Mouse (Mus musculus) limb, embryonic 15.5 days (tissue): ENCODE measurements around the gene Gm5105. TPM values are rescaled to one million over a fixed set of nuclear protein-coding genes. Genes with fewer than 3 reads are reported as not detected.

Experiments used
- ATAC-seq: fragments of 200-750 bp; cut with Nextera tagmentation; 2 replicates; pipeline ENCODE4 v1.8.0; 2017; ENCODE audit warnings: low read depth, moderate TSS enrichment; ENCODE audit not compliant: insufficient number of reproducible peaks, low FRiP score, low TSS enrichment
- H3K27ac ChIP-seq: fragments of 300-500 bp; sonication (generic); 2 replicates; pipeline ENCODE4 v1.5.1; 2015; ENCODE audit warnings: moderate library complexity, mild to moderate bottlenecking, inconsistent platforms
- H3K27me3 ChIP-seq: fragments of 300-500 bp; sonication (generic); 2 replicates; pipeline ENCODE4 v1.6.1; 2015; ENCODE audit warnings: inconsistent platforms
- H3K36me3 ChIP-seq: fragments of 300-500 bp; sonication (generic); 2 replicates; pipeline ENCODE4 v1.6.1; 2015; ENCODE audit warnings: inconsistent platforms
- H3K4me1 ChIP-seq: fragments of 300-500 bp; sonication (generic); 2 replicates; pipeline ENCODE4 v1.6.1; 2015; ENCODE audit warnings: inconsistent platforms
- H3K4me2 ChIP-seq: fragments of 300-500 bp; sonication (generic); 2 replicates; pipeline ENCODE4 v1.6.1; 2015; ENCODE audit warnings: mild to moderate bottlenecking, inconsistent platforms
- H3K4me3 ChIP-seq: fragments of 300-500 bp; sonication (generic); 2 replicates; pipeline ENCODE4 v1.5.1; 2015; ENCODE audit warnings: mild to moderate bottlenecking, inconsistent platforms
- H3K9ac ChIP-seq: fragments of 300-500 bp; sonication (generic); 2 replicates; pipeline ENCODE4 v1.6.1; 2015; ENCODE audit warnings: inconsistent platforms
- H3K9me3 ChIP-seq: fragments of 300-500 bp; sonication (generic); 2 replicates; pipeline ENCODE4 v1.6.1; 2016; ENCODE audit warnings: inconsistent platforms
- WGBS: fragments of 180-500 bp; shearing (Covaris S2); methylation state at CpG from one replicate; pipeline ENCODE4 v1.1.7; 2015; 5-methylcytosine and 5-hydroxymethylcytosine counted together
- polyA plus RNA-seq: library from polyadenylated mRNA; unstranded; fragments of >200 nt; fragmentation: Nextera tagmentation; extraction: Ambion mirVana; gene quantifications from 2 replicates; pipeline ENCODE4 v1.2.1, GENCODE M21; 2015

The Gm5105 gene
- polyA plus RNA-seq = 0.26 and 0.32 TPM in 2 replicates

DNA sequence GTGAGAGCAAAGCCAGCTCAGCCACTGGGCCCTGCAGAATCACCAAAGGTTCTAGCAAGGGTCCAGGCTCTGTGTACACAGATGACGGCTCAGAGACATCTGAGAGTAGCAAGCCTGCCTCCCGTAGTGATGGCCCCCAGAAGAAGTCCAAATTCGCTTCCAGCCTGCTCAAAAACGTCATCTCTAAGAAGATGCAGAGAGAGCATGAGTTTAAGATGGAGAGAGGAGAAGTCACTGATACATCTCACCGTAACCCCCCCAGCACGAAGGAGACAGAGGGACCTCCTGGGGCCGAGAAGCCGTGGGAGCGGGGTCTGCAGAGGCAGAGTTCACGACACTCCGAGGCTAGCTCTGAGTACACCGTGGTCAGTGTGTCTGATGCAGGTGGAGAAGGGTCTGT, at the start of gene Gm5105:
Gene Gm5105, minus strand, starts transcription at position 101 of the 400 bp plus-strand sequence.
- Histone ChIP-seq H3K4me2 (0 out of 2 replicates have a peak within 1 kb of the TSS, but pooled peaks have one; percentile 1), H3K27ac (peak within 1 kb of the TSS; percentile 13; the same call in 1 of the 2 replicates), H3K9ac (no peak within 1 kb of the TSS), H3K4me3 (peak within 1 kb of the TSS; percentile 17), H3K36me3 (no peaks in the 10 kb centered on the region), H3K27me3 (no peaks in the 10 kb centered on the region), H3K4me1 (peaks cover 25% of the 10 kb centered on the region), H3K9me3 (no peaks in the 10 kb centered on the region)
- no peak for ATAC-seq
- WGBS = 90% methylated on average over 12 of the region's 12 CpGs

DNA sequence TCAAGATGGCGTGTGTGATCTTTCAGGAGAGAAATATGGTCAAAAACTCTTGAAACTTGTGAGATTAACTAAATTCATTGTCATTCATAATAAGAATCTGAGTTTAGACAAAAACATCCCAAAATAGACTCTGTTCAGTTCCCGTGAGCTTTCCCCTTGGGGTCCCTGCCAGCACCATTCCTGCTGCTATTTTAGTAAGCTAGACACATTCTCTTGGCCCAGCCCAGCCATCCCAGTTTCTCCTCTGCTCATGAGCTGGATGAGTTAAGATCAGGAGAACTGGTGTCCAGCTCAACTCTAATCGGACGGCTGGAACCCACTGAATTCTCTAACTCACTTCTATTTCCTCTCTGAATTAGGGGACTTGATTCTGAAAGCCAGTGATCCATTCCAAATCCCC, 49.7 kb upstream of the Gm5105 start:
- WGBS = 94% methylated on average over 4 of the region's 4 CpGs
- Histone ChIP-seq H3K4me2 (no peak overlapping the region), H3K4me3 (no peak overlapping the region), H3K9me3 (no peaks in the 10 kb centered on the region), H3K9ac (no peak overlapping the region), H3K27me3 (no peaks in the 10 kb centered on the region), H3K4me1 (no peaks in the 10 kb centered on the region), H3K36me3 (no peaks in the 10 kb centered on the region), H3K27ac (no peak overlapping the region)
- no peak for ATAC-seq

DNA sequence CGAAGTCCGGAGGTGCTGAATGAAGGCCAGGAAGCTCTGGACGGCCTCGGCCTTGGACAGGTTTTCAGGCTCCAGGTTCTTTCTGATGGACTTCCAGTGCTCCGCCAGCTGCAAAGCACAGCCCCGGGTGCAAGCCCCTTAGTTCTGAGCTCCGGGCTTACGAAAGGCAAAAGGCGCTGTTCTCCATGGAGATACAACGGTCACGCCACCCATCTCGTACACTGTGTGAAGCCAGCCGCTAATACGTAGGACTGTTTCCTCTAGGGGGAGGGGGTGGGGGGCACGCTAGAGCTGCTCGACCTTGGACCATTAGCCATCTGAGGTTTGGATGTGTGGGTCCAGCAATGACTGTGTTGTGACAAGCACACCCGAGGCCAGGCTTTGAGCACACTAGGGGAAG, 46.9 kb upstream of the Gm5105 start:
- H3K4me3 ChIP-seq = no peak overlapping the region

DNA sequence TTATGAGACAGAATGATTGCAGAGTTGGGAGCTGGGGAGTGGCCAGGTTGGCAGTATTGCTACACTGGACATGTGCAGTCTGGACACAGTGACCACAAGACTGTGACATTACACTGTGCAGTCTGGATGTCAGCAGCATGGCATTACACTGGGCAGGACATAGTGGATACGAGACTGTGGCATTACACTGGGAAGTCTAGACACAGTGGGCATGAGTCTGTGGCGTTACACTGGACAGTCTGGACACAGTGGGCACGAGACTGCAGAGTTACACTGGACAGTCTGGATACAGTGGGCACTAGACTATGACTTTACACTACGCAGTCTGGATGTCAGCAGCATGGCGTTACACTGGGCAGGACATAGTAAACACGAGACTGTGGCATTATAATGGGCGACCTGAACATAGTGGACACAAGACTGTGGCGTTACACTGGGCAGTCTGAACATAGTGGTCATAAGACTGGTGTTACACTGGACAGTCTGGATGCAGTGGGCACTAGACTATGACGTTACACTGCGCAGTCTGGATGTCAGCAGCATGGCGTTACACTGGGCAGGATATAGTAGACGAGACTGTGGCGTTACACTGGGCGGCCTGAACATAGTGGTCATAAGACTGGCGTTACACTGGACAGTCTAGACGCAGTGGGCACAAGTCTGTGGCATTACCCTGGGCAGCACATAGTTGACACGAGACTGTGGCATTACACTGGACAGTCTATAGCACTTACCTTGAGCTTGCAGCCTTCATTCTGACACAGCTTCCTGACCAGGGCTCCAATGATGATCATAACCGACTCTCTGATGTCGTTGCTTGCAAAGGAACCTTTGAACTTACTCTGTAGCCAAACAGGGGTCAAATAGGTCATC, 44.0 kb upstream of the Gm5105 start:
- Histone ChIP-seq H3K27ac (no peak overlapping the region), H3K9ac (no peak overlapping the region), H3K4me2 (no peak overlapping the region), H3K4me1 (no peaks in the 10 kb centered on the region), H3K9me3 (no peaks in the 10 kb centered on the region), H3K4me3 (no peak overlapping the region), H3K36me3 (no peaks in the 10 kb centered on the region), H3K27me3 (no peaks in the 10 kb centered on the region)
- 0 out of 2 replicates have a peak, but pooled peaks have one; percentile 55 for ATAC-seq
- 91% methylated on average over 19 of the region's 19 CpGs for WGBS

More for the DNA sequence above, 46.9 kb upstream of the Gm5105 start:
- Histone ChIP-seq H3K27me3 (no peaks in the 10 kb centered on the region), H3K36me3 (no peaks in the 10 kb centered on the region), H3K9me3 (no peaks in the 10 kb centered on the region), H3K4me1 (no peaks in the 10 kb centered on the region), H3K4me2 (no peak overlapping the region), H3K9ac (no peak overlapping the region), H3K27ac (no peak overlapping the region)
- ATAC-seq = no peak
- WGBS = 82% methylated on average over 17 of the region's 17 CpGs

DNA sequence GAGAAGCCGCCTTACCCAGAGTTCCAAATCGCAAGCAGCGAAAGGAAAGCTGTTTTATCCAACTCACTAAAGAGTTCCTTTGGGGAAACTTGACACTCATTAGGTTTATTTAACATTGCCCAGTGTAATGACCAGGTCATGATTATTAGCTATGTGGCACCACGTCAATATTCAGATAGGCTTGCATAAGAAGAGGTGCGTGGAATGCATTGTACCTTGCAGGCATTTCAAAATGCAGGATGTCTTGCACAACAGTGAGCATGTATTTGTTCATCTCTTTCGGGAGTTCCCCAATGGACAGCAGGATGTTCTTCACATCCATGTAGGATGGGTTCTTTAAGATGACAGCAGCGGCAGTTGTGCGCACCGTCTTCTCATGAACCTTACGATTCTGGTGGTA, 39.7 kb upstream of the Gm5105 start:
- Histone ChIP-seq H3K9ac (no peak overlapping the region), H3K4me1 (no peaks in the 10 kb centered on the region), H3K4me2 (no peak overlapping the region), H3K27ac (no peak overlapping the region), H3K27me3 (no peaks in the 10 kb centered on the region), H3K4me3 (no peak overlapping the region), H3K9me3 (no peaks in the 10 kb centered on the region), H3K36me3 (no peaks in the 10 kb centered on the region)
- ATAC-seq = no peak
- 89% methylated on average over 10 of the region's 10 CpGs for WGBS

DNA sequence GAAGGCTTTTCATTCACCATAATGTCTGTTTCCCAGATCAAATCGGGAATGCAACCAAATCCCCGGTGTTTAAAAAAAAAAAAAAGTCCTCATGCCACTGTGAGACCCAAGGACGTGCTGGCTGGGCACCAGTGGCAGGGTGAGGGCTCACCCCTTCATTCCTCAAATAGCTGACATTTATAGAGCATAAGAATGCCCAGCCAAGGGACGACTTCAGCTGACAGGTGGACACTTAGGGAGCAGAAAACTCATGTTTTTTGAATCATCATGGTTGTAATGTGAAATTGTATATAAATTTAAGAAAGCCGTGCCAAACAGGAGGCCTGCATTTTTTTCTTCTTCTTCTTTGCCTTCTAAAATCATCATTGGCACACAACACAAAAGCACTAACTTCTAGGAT, 37.9 kb upstream of the Gm5105 start:
- Histone ChIP-seq H3K9me3 (no peaks in the 10 kb centered on the region), H3K36me3 (no peaks in the 10 kb centered on the region), H3K27ac (no peak overlapping the region), H3K27me3 (no peaks in the 10 kb centered on the region), H3K4me1 (no peaks in the 10 kb centered on the region), H3K9ac (no peak overlapping the region), H3K4me2 (no peak overlapping the region), H3K4me3 (no peak overlapping the region)
- 61% methylated on average over 5 of the region's 5 CpGs for WGBS
- no peak for ATAC-seq

DNA sequence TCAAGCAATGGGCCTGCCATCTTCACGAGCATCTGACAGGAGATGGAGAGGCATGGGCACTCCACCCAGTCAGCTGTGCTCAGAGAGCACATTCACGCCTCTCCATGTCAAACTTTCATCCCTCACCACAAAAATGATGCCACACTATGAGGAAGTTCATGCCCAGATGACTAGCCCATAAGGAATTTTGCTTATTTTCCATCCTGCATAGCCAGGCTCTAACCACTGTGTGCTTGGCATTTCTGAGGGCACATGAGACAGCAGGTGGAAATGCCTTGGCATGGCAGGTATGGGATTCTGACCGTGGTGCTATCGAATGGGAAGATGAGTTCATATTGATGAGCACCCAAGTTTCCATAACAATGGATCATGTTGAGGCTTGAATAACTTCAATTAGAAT, 36.5 kb upstream of the Gm5105 start:
- no peaks in the 10 kb centered on the region for H3K36me3 ChIP-seq
- H3K27me3 ChIP-seq = no peaks in the 10 kb centered on the region
- 88% methylated on average over 4 of the region's 4 CpGs for WGBS
- H3K9me3 ChIP-seq = no peaks in the 10 kb centered on the region
- H3K4me1 ChIP-seq = no peaks in the 10 kb centered on the region
- H3K4me2 ChIP-seq = no peak overlapping the region
- ATAC-seq = no peak
- H3K27ac ChIP-seq = no peak overlapping the region
- no peak overlapping the region for H3K9ac ChIP-seq
- no peak overlapping the region for H3K4me3 ChIP-seq

DNA sequence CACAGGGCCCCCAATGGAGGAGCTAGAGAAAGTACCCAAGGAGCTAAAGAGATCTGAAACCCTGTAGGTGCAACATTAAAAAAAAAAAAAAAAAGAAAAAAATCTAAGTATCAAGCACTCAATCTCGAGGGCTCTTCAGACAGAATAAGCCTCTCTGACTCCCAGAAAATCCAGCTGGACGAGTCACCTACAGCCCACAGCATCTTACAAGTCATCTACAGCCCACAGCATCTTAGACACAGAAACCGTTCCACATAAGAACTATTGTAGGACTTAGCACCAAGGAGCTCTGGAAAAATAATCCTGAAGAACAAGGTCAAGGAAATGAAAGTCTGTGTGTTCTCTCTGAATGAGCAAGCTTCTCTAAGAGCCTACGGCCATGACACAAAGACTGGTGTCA, 34.7 kb upstream of the Gm5105 start:
- no peaks in the 10 kb centered on the region for H3K36me3 ChIP-seq
- WGBS = 88% methylated on average over 4 of the region's 4 CpGs
- H3K9ac ChIP-seq = no peak overlapping the region
- no peak overlapping the region for H3K27ac ChIP-seq
- H3K9me3 ChIP-seq = no peaks in the 10 kb centered on the region
- no peak for ATAC-seq
- no peak overlapping the region for H3K4me2 ChIP-seq
- H3K4me3 ChIP-seq = no peak overlapping the region
- no peaks in the 10 kb centered on the region for H3K4me1 ChIP-seq
- H3K27me3 ChIP-seq = no peaks in the 10 kb centered on the region

DNA sequence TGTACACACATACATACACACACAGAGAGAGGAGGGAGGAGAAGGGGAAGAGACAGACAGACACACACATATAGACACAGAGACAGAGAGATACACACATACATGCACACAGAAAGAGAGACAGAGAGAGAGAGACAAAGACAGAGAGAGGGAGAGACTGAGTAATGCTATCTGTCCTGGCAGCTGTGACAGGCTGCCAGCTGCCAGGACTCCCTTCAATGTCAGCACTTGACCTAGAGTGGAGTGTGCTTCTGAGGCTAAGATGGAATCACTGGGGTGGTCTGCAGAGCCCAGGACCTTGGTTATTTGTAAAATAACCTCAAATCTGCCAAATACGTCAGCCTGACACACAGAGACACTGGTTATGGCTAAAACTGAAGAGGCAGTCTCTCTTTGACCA, 30.5 kb upstream of the Gm5105 start:
- H3K4me1 ChIP-seq = no peaks in the 10 kb centered on the region; the same call in 1 of the 2 replicates
- no peak overlapping the region for H3K9ac ChIP-seq
- H3K9me3 ChIP-seq = no peaks in the 10 kb centered on the region
- no peaks in the 10 kb centered on the region for H3K36me3 ChIP-seq
- ATAC-seq = no peak
- no peak overlapping the region for H3K4me2 ChIP-seq
- H3K27me3 ChIP-seq = no peaks in the 10 kb centered on the region
- WGBS = 73% methylated on average over 1 of the region's 1 CpGs
- H3K4me3 ChIP-seq = no peak overlapping the region
- H3K27ac ChIP-seq = no peak overlapping the region

DNA sequence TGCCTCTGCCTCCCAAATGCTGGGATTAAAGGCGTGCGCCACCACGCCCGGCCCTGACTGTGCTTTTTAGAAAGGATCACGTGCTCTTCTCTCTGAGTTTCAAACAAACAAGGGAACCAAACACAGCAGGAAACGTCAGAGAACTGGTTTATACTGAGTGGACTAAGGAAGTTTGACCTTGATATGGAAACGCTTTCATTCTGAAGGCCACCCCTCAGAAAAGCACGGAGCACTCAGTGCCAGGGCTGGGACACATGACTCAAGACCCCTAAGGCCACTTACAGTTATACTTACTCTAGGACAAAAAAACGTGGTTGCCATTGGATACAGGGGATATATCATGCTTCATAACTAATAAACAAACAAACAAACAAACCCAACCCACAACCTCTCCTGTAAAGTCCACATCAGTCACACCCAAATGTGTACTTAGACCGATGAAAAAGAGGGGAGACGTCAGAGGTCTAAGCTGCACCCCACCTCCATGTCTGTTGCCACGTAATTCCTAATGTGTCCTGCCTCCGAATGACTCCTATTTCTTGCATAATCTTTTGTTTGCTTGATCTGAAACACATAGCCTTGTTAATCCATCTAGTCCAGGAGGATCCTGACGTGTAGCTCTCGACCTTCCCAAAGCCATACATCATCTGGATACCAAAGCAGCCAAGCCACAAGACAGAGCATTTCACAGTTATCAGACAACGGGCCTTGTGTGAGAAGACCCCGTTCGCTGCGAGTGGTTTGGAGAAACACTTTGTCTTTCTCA, 29.3 kb upstream of the Gm5105 start:
- no peaks in the 10 kb centered on the region for H3K9me3 ChIP-seq
- 88% methylated on average over 19 of the region's 19 CpGs for WGBS
- H3K9ac ChIP-seq = no peak overlapping the region
- no peaks in the 10 kb centered on the region for H3K36me3 ChIP-seq
- ATAC-seq = no peak
- H3K27me3 ChIP-seq = no peaks in the 10 kb centered on the region
- no peak overlapping the region for H3K27ac ChIP-seq
- H3K4me1 ChIP-seq = no peaks in the 10 kb centered on the region; the same call in 1 of the 2 replicates
- no peak overlapping the region for H3K4me3 ChIP-seq
- H3K4me2 ChIP-seq = no peak overlapping the region

DNA sequence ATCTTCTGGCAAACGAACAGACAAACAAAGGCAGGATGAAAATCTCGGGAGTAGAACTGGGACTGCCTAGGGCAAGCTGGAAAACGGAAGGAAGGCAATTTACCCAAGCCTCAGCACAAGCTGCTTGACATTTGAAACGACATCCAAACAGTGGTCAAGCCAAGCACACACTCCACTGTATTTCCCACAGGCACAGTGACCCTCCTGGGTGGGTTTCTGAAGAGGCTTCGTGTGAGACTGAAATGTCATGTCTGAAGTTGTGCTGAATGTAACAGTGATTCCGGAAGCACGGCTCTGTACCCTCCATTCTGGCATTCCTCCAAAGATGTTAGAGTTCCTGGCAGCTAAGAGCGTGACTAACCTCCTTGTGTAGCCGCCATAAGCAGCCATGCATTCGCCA, 28.5 kb upstream of the Gm5105 start:
- no peak overlapping the region for H3K4me2 ChIP-seq
- WGBS = 66% methylated on average over 10 of the region's 10 CpGs

DNA sequence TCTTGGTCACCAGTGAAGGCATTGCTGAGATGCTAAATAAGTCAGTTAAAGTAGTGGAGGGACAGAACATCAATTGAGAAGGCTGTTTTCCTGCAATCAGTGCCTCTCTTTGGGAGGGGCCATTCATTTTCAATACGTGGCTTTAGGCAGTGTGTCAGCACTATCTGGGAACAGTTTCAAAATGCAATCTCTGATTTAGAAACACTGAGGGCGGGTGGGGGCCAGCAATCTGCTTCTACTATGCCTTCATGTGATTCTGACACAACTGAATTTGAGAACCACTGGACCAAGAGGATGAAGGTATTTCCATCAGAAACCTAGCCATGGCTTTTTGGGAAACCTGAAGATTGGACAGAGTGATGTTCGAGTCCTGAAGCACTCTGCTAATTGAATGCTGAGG, 28.1 kb upstream of the Gm5105 start:
- H3K9ac ChIP-seq = no peak overlapping the region
- H3K27me3 ChIP-seq = no peaks in the 10 kb centered on the region
- no peak overlapping the region for H3K4me3 ChIP-seq
- H3K27ac ChIP-seq = no peak overlapping the region
- H3K4me2 ChIP-seq = no peak overlapping the region
- 70% methylated on average over 3 of the region's 3 CpGs for WGBS
- no peaks in the 10 kb centered on the region for H3K9me3 ChIP-seq
- no peaks in the 10 kb centered on the region; the same call in 1 of the 2 replicates for H3K4me1 ChIP-seq
- H3K36me3 ChIP-seq = no peaks in the 10 kb centered on the region
- no peak for ATAC-seq

More for the DNA sequence above, 28.5 kb upstream of the Gm5105 start:
- Histone ChIP-seq H3K36me3 (no peaks in the 10 kb centered on the region), H3K27me3 (no peaks in the 10 kb centered on the region), H3K9me3 (no peaks in the 10 kb centered on the region), H3K27ac (no peak overlapping the region), H3K4me3 (no peak overlapping the region), H3K9ac (no peak overlapping the region), H3K4me1 (no peaks in the 10 kb centered on the region; the same call in 1 of the 2 replicates)
- no peak for ATAC-seq
